Mouse (Mus musculus): ENCODE measurements around the gene Eprs.
A peak's percentile ranks its signal among the peaks of the same experiment; 100 is the strongest.

Eprs gene

DNA sequence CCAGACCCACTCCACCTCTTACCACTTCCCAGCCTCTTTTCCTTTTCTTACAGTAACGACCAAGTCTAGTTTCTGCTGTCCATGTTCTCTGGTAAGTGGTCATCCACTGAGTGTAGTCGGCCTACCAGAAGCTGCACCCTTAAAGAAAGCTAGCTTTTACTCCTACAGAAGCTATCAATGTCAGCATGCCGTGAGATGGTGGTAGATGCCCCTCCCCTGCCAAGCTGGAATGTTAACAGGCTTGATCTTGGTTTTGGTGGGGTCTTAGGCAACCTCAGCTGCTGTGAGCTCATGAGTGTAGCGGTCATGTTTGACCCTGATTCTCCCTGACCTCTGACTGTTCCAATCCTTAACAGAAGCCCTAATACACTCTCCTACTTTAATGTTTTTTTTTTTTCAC lies 4.6 kb upstream of the Eprs start:
- no peak for DNase-seq (ENCODE audit: inconsistent ontology term)

- DNase-seq (ENCODE audit: inconsistent ontology term): peak; percentile 75
These were observed 810 bp downstream of the Eprs start for GRCm38 (mm10) chr1:185363526-185364182.

DNA sequence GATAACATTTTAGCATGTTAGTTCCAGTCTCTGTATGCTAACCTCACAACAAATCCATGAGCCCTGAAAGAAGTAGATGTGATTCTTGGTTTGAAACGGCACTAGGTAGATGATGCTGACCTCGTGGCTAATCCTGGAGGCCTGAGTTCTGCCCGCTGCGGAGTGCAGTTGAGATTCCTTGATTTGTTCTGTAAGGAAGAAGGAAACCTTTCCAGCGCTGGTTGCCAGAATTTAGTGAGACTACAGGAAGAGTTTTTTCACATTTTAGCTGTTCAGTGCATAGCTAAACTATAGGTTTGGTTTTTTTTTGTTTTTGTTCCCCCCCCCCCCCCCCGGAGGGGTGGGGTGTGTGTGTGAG lies 1.3 kb downstream of the Eprs start:
- no peak for DNase-seq (ENCODE audit: inconsistent ontology term)

DNA sequence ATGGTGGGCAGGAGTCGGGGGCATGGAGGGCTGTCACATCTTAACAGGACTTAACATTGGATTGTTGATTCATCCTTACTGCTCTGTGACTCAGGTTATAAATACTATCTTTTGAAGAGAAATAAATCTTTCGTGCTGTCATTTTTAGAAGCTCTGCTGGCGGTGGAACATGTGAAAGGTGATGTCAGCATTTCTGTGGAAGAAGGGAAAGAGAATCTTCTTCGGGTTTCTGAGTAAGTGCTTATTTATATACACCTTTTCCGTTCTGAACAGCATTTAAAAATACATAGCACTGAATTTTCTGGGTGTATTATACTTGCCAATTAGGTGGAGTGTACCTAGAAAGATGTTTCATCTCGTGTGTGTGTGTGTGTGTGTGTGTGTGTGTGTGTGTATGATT lies 4.5 kb downstream of the Eprs start:
- DNase-seq (ENCODE audit: inconsistent ontology term): no peak

- no peak for DNase-seq (ENCODE audit: inconsistent ontology term)
These were observed 7.1 kb downstream of the Eprs start for GRCm38 (mm10) chr1:185369979-185370378.

- DNase-seq (ENCODE audit: inconsistent ontology term): peak; percentile 56
These were observed 13.5 kb downstream of the Eprs start for GRCm38 (mm10) chr1:185376390-185376789.

GRCm38 (mm10) chr1:185377429-185377828 lies 14.6 kb downstream of the Eprs start:
- no peak for DNase-seq (ENCODE audit: inconsistent ontology term)

GRCm38 (mm10) chr1:185401615-185402014 lies 38.8 kb downstream of the Eprs start:
- DNase-seq (ENCODE audit: inconsistent ontology term): peak; percentile 66

- DNase-seq (ENCODE audit: inconsistent ontology term): peak; percentile 42
These were observed 41.2 kb downstream of the Eprs start for GRCm38 (mm10) chr1:185404021-185404420.

- no peak for DNase-seq (ENCODE audit: inconsistent ontology term)
These were observed 43.1 kb downstream of the Eprs start for GRCm38 (mm10) chr1:185405921-185406320.

DNA sequence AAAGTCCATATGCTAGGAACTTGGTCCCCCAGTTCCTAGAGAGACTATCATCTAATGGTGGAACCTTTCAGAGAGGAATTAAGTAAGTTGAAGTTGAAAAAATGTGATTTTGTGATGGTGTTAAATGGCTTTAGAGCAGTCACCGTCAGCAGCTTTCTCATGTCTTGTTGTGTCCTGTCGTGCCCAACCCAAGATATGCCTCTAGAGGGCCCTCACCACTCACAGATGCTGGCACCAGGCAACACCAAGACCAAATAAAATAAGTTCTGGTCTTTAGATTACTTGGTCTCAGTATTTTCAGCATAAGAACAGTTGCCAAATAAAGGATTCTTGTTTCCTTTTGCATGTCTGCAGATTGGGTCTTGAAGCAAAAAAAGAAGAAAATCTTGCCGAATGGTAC lies 47.0 kb downstream of the Eprs start:
- DNase-seq (ENCODE audit: inconsistent ontology term): no peak

DNA sequence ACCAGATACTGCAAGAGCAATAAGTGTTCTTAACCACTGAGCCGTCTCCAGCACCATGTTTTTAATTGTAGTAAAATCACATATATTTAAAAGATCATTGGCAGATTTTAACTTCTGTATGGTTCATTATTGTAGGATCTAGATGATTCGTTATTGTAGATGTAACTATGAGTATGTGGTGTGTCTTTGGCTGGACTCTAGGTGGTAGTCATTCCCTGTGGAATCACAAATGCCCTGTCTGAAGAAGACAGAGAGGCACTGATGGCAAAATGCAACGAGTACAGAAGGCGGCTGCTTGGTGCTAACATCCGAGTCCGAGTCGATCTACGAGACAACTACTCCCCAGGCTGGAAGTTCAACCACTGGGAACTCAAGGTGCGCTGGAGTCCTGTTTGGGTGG lies 55.2 kb downstream of the Eprs start:
- DNase-seq (ENCODE audit: inconsistent ontology term): no peak

DNA sequence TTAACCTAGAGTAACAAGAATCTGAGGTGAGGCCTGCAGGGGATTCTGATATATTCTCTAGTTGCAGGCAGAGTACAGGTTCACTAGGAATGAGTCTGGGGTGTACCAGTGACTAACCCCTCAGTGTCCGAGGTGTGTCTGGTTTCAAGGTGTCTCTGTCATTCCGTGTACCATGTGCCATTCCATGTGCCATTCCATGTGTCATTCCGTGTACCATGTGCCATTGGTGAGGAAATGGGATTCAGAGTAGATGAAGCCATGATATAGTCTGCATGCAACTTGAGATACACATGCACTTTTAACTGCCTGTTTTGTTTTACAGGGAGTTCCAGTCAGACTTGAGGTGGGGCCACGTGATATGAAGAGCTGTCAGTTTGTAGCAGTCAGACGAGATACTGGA lies 57.0 kb downstream of the Eprs start:
- no peak for DNase-seq (ENCODE audit: inconsistent ontology term)

GRCm38 (mm10) chr1:185420776-185421175 lies 57.9 kb downstream of the Eprs start:
- DNase-seq (ENCODE audit: inconsistent ontology term): no peak

- no peak for DNase-seq (ENCODE audit: inconsistent ontology term)
These were observed 63.7 kb downstream of the Eprs start for GRCm38 (mm10) chr1:185426583-185426982.

DNA sequence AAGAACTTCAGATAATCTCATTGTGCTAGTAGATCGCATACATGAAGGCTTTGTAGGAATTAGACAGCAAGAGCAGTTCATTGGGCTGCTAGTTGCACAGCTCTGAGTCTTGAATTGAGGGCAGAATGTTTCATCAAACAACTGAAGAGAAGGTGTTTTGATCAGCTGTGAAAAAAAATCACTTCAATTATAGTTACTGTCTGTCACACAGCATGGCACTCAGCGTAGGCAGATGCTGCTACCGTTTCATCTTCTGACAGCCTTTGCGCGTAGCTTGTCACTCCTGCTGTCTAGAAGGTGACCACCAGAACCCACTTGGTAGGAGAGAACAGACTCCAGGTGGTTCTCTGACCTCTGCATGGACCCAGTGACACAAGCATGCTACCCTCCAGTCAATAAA lies 67.6 kb downstream of the Eprs start:
- no peak for DNase-seq (ENCODE audit: inconsistent ontology term)

DNA sequence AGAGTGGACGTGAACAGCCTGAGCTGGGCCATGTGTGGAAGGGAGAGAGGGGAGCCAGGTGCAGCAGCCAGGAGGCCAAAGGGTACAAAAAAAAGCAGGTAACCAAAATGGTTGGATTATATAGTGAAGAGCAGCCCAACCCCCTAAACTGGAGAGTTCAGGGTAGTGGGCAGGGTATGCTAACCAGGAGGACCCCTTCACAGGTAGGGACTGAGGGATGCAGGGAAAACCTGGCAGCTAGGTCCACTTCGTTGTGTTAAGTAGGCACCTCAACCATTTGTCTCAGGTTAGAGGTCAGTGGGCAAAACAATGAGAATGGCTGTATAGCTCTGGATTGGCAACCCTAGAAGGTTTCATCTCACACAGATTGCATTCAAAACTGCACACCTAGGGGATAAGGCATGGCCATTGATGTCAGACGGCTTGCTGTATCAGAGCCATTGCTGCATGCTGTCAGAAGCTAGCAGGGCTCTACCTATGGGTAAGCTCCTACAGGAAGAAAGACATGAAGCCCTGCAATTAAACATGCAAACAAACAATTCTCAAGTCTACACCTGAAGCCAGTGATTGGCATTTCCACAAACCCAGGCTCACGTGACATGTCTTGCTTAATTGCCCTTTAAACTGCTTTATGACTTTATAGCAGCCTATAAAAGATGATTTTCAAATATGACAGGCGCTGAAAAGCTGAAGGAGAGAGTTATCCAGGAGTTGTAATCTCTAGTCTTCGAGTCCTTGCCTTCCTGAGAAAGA lies 68.6 kb downstream of the Eprs start:
- DNase-seq (ENCODE audit: inconsistent ontology term): no peak

GRCm38 (mm10) chr1:185431998-185432317 lies 69.1 kb downstream of the Eprs start:
- DNase-seq (ENCODE audit: inconsistent ontology term): no peak

DNA sequence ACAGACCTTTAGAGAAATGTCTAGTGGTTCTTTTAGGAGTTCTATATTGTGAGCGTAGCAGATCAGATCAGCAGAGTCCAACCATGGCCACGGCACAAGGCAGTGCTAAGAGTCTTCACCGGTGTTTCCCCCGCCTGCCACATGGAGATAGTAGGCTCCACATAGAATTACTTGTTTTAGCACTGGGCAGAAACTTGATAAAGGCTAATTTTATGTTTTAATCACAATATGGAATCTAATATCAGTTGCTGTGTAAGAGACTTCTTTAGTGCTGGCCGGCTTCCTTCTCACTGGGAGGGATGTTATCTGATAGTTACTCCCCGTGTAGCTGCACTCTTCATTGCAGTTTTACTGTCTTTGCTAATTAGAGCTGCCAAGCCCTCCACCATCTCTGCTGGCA lies 70.3 kb downstream of the Eprs start:
- DNase-seq (ENCODE audit: inconsistent ontology term): no peak

- DNase-seq (ENCODE audit: inconsistent ontology term): peak; percentile 72
These were observed 76.2 kb downstream of the Eprs start for GRCm38 (mm10) chr1:185438841-185439580.

- DNase-seq (ENCODE audit: inconsistent ontology term): peak; percentile 83
These were observed 79.0 kb downstream of the Eprs start for GRCm38 (mm10) chr1:185441703-185442472.

- no peak for DNase-seq (ENCODE audit: inconsistent ontology term)
These were observed 86.1 kb downstream of the Eprs start for GRCm38 (mm10) chr1:185448936-185449335.

Measured in Muller cell, postnatal 12 days (primary cell).